Mouse (Mus musculus): ENCODE data around the gene Cacna1e.

GRCm38 (mm10) chr1:154474156-154474555 lies 410.1 kb downstream of the Cacna1e start:
- TF ChIP-seq POLR2A (IDR thresholded peaks at IDR 0.05; ENCODE audit: borderline replicate concordance, low read depth, low read length) (no peak), CTCF (IDR thresholded peaks at IDR 0.05; ENCODE audit: low read depth, low read length) (no peak)

All from bone marrow macrophage, adult 2 months (primary cell).